Mouse (Mus musculus): ENCODE data around the gene Cyp2c23. TPM values are rescaled to one million over a fixed set of nuclear protein-coding genes. Genes with fewer than 3 reads are reported as not detected.

Gene Cyp2c23
- polyA plus RNA-seq, 1 experiment from 2014 or later: 0.60 TPM

DNA sequence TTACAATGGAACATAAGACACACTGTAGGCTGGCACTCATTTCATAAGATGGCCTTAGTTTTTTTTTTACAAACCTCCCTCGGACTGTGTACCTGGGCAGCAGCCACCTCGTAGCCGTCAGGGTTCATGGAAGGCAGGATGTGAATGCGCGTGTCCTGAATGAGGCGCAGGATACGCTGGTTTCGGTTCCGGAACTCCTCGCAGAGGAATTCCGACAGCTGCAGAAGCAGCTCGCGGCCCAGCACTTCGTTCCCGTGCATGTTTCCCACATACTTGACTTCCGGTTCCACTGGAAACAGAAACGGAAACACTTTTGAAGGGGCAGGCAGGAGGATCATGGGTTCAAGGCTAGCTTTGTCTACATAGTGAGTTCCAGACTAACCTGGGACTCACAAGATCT lies 48.3 kb downstream of the Cyp2c23 start:
- no peaks in the 10 kb centered on the region for H3K9me3 ChIP-seq (ENCODE audit: low read length)
- H3K27ac ChIP-seq (ENCODE audit: low read length): no peak overlapping the region
- no peak for ATAC-seq (ENCODE audit: low FRiP score, low TSS enrichment)
- 88% methylated on average over 17 of the region's 17 CpGs for WGBS
- no peak overlapping the region for H3K4me3 ChIP-seq (ENCODE audit: low read length)
- H3K27me3 ChIP-seq (ENCODE audit: insufficient read depth, low read length): 0 out of 2 replicates have a peak, but pooled peaks cover 4% of the 10 kb centered on the region
- no peak overlapping the region for H3K4me2 ChIP-seq (replicated peaks; ENCODE audit: low read depth, low read length)
- no peaks in the 10 kb centered on the region for H3K4me1 ChIP-seq (ENCODE audit: insufficient read depth, low read length)
- no peaks in the 10 kb centered on the region for H3K36me3 ChIP-seq (ENCODE audit: insufficient read depth, low read length)
- H3K9ac ChIP-seq (replicated peaks; ENCODE audit: low read length): no peak overlapping the region

DNA sequence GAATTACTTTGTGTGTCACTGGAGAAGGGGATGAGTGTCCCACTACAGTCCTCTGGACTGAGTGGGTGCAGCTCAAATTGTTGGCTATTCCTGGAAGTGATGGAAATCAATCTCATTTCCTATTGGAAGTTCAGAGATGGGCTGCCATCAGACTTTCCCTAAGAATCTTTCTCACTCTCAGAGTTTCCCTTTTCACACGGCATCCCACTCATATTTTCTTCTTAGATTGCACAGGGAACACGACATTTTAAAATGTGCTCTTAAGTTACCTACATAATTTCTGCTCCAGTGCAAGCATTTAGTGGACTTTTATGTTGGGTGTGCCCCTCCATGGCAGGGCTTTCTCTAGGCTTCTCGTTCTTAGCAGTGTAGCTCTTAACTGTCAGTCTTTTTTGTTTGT lies 51.2 kb downstream of the Cyp2c23 start:
- Histone ChIP-seq H3K4me3 (ENCODE audit: low read length) (no peak overlapping the region), H3K27me3 (ENCODE audit: insufficient read depth, low read length) (no peaks in the 10 kb centered on the region), H3K9me3 (ENCODE audit: low read length) (no peaks in the 10 kb centered on the region), H3K36me3 (ENCODE audit: insufficient read depth, low read length) (no peaks in the 10 kb centered on the region), H3K27ac (ENCODE audit: low read length) (no peak overlapping the region), H3K4me2 (replicated peaks; ENCODE audit: low read depth, low read length) (no peak overlapping the region), H3K9ac (replicated peaks; ENCODE audit: low read length) (no peak overlapping the region), H3K4me1 (ENCODE audit: insufficient read depth, low read length) (no peaks in the 10 kb centered on the region)
- 61% methylated on average over 3 of the region's 3 CpGs for WGBS
- ATAC-seq (ENCODE audit: low FRiP score, low TSS enrichment): no peak

DNA sequence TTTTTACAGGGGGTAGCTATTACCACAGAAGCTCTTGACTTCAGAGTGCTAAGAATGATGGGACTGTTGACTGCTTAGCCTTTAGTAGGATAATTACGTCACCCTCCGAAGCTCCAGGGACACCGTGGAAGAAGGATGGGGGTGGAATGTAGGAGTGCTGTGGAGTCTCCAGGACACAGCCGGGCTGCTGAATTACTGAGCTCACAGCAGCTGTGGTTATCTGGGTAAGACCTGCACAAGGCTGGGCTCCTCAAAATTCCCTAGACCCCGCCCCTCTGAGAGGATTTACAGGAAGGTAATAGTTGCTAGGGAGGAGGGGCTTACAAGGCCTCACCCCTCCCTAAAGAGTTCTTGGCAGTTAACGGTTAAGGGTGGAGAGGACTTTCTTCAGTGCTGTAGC lies 52.3 kb downstream of the Cyp2c23 start:
- H3K4me3 ChIP-seq (ENCODE audit: low read length): no peak overlapping the region
- H3K9me3 ChIP-seq (ENCODE audit: low read length): no peaks in the 10 kb centered on the region
- no peak overlapping the region for H3K27ac ChIP-seq (ENCODE audit: low read length)
- H3K27me3 ChIP-seq (ENCODE audit: insufficient read depth, low read length): no peaks in the 10 kb centered on the region
- no peak overlapping the region for H3K9ac ChIP-seq (replicated peaks; ENCODE audit: low read length)
- ATAC-seq (ENCODE audit: low FRiP score, low TSS enrichment): no peak
- 43% methylated on average over 6 of the region's 6 CpGs for WGBS
- no peaks in the 10 kb centered on the region for H3K4me1 ChIP-seq (ENCODE audit: insufficient read depth, low read length)
- H3K4me2 ChIP-seq (replicated peaks; ENCODE audit: low read depth, low read length): no peak overlapping the region
- H3K36me3 ChIP-seq (ENCODE audit: insufficient read depth, low read length): no peaks in the 10 kb centered on the region

DNA sequence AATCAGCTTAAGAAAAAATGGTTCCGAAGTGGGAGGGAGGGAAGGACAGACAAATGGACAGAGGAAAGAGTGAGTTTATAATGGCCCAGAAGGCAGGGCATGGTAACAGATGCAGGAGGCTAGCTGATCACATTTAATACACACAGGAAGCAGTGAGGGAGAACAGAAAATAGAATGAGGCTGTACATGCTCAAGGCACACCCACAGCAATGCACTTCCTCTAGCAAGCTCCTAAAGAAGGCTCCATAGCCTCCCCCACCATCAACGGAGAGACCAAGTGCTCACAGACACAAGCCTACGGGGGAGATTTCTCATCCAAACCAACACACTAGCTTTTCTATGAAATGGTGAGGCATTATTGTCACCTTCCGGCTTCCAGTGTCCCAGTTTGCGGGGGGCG lies 54.8 kb downstream of the Cyp2c23 start:
- Histone ChIP-seq H3K27me3 (ENCODE audit: insufficient read depth, low read length) (no peaks in the 10 kb centered on the region), H3K36me3 (ENCODE audit: insufficient read depth, low read length) (no peaks in the 10 kb centered on the region), H3K4me3 (ENCODE audit: low read length) (no peak overlapping the region), H3K4me1 (ENCODE audit: insufficient read depth, low read length) (no peaks in the 10 kb centered on the region), H3K9ac (replicated peaks; ENCODE audit: low read length) (no peak overlapping the region), H3K9me3 (ENCODE audit: low read length) (no peaks in the 10 kb centered on the region), H3K27ac (ENCODE audit: low read length) (no peak overlapping the region), H3K4me2 (replicated peaks; ENCODE audit: low read depth, low read length) (no peak overlapping the region)
- no peak for ATAC-seq (ENCODE audit: low FRiP score, low TSS enrichment)
- 87% methylated on average over 6 of the region's 6 CpGs for WGBS

DNA sequence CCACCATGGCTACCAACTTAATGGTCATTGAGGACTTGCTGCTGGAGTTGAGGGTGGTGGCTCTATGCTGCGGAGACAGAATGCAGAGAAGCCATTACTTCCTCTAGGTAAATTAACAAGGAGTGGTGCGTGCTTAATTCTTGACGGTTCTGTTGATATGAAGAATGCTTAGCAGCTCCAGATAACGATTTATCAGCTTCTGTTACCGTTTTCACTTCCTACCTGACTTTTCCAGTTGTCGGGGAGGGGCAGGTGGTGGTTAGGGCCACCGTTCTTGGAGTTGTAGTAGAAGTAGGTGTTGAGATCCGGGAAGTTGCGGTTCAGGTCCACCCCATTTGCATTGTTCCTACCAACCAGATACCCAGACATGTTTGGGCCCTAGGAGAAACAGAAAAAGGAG lies 55.3 kb downstream of the Cyp2c23 start:
- Histone ChIP-seq H3K4me1 (ENCODE audit: insufficient read depth, low read length) (no peaks in the 10 kb centered on the region), H3K27ac (ENCODE audit: low read length) (no peak overlapping the region), H3K4me2 (replicated peaks; ENCODE audit: low read depth, low read length) (no peak overlapping the region), H3K4me3 (ENCODE audit: low read length) (no peak overlapping the region), H3K36me3 (ENCODE audit: insufficient read depth, low read length) (no peaks in the 10 kb centered on the region), H3K9ac (replicated peaks; ENCODE audit: low read length) (no peak overlapping the region), H3K27me3 (ENCODE audit: insufficient read depth, low read length) (no peaks in the 10 kb centered on the region), H3K9me3 (ENCODE audit: low read length) (no peaks in the 10 kb centered on the region)
- 87% methylated on average over 9 of the region's 9 CpGs for WGBS
- no peak for ATAC-seq (ENCODE audit: low FRiP score, low TSS enrichment)

DNA sequence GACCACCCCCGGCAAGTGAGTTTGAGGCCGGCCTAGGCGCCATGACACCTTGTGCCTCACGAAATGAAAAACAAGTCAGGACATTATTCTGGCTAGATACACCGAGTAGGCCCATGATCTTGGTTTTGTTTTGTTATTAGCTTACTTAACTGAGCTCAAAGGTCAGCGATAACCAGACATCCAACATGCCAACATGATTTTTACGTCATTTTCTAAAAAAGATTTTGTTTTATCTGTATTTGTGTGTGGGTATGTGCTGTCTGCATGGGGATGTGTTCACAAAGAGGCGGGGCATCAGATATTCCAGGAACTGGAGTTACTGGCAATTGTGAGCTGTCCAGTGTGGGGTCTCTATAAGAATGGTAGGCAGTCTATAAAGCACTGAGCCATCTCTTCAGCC lies 56.9 kb downstream of the Cyp2c23 start:
- H3K9me3 ChIP-seq (ENCODE audit: low read length): no peaks in the 10 kb centered on the region
- H3K4me1 ChIP-seq (ENCODE audit: insufficient read depth, low read length): peaks cover 6% of the 10 kb centered on the region; the same call in 1 of the 2 replicates
- no peaks in the 10 kb centered on the region for H3K27me3 ChIP-seq (ENCODE audit: insufficient read depth, low read length)
- no peaks in the 10 kb centered on the region for H3K36me3 ChIP-seq (ENCODE audit: insufficient read depth, low read length)
- no peak overlapping the region for H3K4me2 ChIP-seq (replicated peaks; ENCODE audit: low read depth, low read length)
- ATAC-seq (ENCODE audit: low FRiP score, low TSS enrichment): no peak
- no peak overlapping the region for H3K9ac ChIP-seq (replicated peaks; ENCODE audit: low read length)
- WGBS: 90% methylated on average over 8 of the region's 8 CpGs
- no peak overlapping the region for H3K27ac ChIP-seq (ENCODE audit: low read length)
- no peak overlapping the region for H3K4me3 ChIP-seq (ENCODE audit: low read length)

DNA sequence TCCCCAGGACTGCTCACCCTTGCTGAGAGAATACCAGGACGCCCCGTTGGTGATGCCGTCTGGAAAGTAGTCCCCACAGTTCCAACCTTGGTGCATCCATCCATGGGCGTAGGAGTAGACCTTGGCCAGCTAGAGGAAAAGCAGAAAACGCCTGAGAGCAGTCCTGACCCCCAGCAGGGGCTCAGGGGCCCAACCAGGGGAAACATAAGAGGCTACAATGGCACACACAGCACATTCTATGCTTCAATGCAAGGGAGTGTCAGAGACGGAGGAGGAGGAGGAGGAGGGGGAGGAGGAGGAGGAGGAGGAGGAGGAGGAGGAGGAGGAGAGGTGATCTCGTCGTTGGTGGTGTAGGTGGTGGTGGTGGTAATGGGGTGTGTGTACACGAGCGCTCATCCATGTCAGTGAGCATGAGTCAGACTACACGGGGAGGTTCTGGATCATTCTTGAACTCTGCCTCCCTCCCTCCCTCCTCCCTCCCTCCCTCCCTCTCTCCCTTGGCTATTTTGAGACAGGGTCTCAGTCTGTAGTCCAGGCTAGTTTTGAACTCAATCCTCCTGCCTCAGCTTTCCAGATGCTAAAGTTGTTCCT lies 60.5 kb downstream of the Cyp2c23 start:
- Histone ChIP-seq H3K27me3 (ENCODE audit: insufficient read depth, low read length) (no peaks in the 10 kb centered on the region), H3K9ac (replicated peaks; ENCODE audit: low read length) (no peak overlapping the region), H3K4me3 (ENCODE audit: low read length) (no peak overlapping the region), H3K27ac (ENCODE audit: low read length) (peak overlapping the region; percentile 25; the same call in 1 of the 2 replicates), H3K4me2 (replicated peaks; ENCODE audit: low read depth, low read length) (no peak overlapping the region), H3K36me3 (ENCODE audit: insufficient read depth, low read length) (no peaks in the 10 kb centered on the region), H3K4me1 (ENCODE audit: insufficient read depth, low read length) (peaks cover 6% of the 10 kb centered on the region; the same call in 1 of the 2 replicates), H3K9me3 (ENCODE audit: low read length) (no peaks in the 10 kb centered on the region)
- 29% methylated on average over 10 of the region's 11 CpGs for WGBS
- ATAC-seq (ENCODE audit: low FRiP score, low TSS enrichment): peak; percentile 87

DNA sequence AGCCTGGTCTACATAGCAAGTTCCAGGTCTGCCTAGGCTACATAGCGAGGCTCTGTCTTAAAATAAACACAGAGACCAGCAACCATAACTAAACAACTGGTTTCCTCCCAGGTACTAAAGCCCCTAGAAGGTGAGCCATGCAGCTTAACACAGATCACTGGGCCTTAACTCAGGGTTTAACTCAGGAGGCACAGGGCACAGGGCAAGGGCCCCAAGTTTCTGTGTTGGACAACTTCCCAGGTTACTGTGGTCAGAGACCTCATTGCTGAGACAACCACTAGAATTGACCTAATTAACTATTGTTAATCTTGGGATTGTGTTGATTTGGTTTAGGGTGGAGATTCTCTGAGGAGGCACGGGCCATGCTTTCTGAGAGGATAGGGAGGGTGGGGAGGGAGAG lies 62.5 kb downstream of the Cyp2c23 start:
- no peak for ATAC-seq (ENCODE audit: low FRiP score, low TSS enrichment)
- H3K4me2 ChIP-seq (replicated peaks; ENCODE audit: low read depth, low read length): no peak overlapping the region
- H3K27me3 ChIP-seq (ENCODE audit: insufficient read depth, low read length): no peaks in the 10 kb centered on the region
- WGBS: 71% methylated on average over 2 of the region's 2 CpGs
- H3K36me3 ChIP-seq (ENCODE audit: insufficient read depth, low read length): no peaks in the 10 kb centered on the region
- no peak overlapping the region for H3K9ac ChIP-seq (replicated peaks; ENCODE audit: low read length)
- H3K4me3 ChIP-seq (ENCODE audit: low read length): no peak overlapping the region
- H3K4me1 ChIP-seq (ENCODE audit: insufficient read depth, low read length): peaks cover 12% of the 10 kb centered on the region; the same call in 1 of the 2 replicates
- H3K9me3 ChIP-seq (ENCODE audit: low read length): no peaks in the 10 kb centered on the region
- H3K27ac ChIP-seq (ENCODE audit: low read length): no peak overlapping the region

DNA sequence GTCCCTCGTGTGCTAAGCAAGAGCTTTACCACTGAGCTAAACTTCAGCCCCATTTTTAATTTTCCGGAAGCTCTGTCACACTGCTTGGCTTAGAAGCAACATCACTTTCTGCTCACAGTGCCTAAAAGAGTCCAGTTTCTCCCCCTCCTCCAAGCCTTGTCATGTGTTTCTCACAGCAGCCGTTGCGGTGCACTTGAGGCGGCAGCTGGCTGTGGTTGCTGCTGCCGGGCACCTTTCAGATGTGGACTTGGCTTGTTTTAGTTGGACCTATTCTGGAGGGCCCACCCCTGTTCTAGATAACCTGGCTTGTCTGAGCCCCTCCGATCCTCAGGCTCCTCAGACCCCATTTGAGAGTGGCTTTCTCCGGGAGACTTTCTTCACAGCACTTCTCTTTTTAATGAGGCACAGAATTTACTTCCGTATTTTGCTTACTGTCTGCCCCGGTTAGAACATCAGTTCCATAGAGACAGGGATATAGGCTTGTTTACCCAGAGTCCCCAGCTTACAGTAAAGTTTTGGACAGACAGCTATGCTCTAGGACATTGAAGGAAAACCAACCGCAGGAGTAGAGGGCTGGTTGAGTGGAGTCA lies 63.4 kb downstream of the Cyp2c23 start:
- no peaks in the 10 kb centered on the region for H3K27me3 ChIP-seq (ENCODE audit: insufficient read depth, low read length)
- no peak overlapping the region for H3K4me3 ChIP-seq (ENCODE audit: low read length)
- no peak overlapping the region for H3K27ac ChIP-seq (ENCODE audit: low read length)
- H3K9ac ChIP-seq (replicated peaks; ENCODE audit: low read length): no peak overlapping the region
- ATAC-seq (ENCODE audit: low FRiP score, low TSS enrichment): no peak
- H3K9me3 ChIP-seq (ENCODE audit: low read length): no peaks in the 10 kb centered on the region
- WGBS: 70% methylated on average over 11 of the region's 11 CpGs
- no peak overlapping the region for H3K4me2 ChIP-seq (replicated peaks; ENCODE audit: low read depth, low read length)
- H3K36me3 ChIP-seq (ENCODE audit: insufficient read depth, low read length): no peaks in the 10 kb centered on the region
- peaks cover 12% of the 10 kb centered on the region; the same call in 1 of the 2 replicates for H3K4me1 ChIP-seq (ENCODE audit: insufficient read depth, low read length)

DNA sequence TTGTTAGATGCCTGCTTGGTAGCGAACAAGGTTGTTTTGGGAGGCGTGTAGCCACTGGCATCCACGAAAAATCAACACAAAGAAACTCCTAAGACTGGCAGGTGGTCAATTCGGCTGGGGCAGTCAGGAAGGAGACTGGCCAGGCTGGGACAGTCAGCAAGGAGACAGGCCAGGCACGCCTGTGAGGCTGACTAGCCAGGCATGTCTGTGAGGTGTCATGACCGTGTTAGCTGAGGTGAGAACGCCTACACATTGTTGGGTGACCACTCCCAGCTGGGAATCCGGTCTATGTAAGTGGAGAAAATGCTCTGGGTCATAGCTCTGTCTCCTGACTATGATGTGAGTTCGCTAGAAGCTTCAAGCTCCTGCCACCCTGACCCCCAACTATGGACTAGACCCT lies 66.2 kb downstream of the Cyp2c23 start:
- H3K4me3 ChIP-seq (ENCODE audit: low read length): no peak overlapping the region
- H3K27me3 ChIP-seq (ENCODE audit: insufficient read depth, low read length): no peaks in the 10 kb centered on the region
- H3K4me2 ChIP-seq (replicated peaks; ENCODE audit: low read depth, low read length): no peak overlapping the region
- H3K4me1 ChIP-seq (ENCODE audit: insufficient read depth, low read length): peaks cover 9% of the 10 kb centered on the region; the same call in 1 of the 2 replicates
- WGBS: 18% methylated on average over 9 of the region's 9 CpGs
- ATAC-seq (ENCODE audit: low FRiP score, low TSS enrichment): peak; percentile 67
- H3K36me3 ChIP-seq (ENCODE audit: insufficient read depth, low read length): no peaks in the 10 kb centered on the region
- no peak overlapping the region for H3K9ac ChIP-seq (replicated peaks; ENCODE audit: low read length)
- no peak overlapping the region for H3K27ac ChIP-seq (ENCODE audit: low read length)
- no peaks in the 10 kb centered on the region for H3K9me3 ChIP-seq (ENCODE audit: low read length)

All from kidney, embryonic 16.5 days (tissue).